Comparison of ENCODE assay signal across 8 mouse cellular contexts in genomic region chr4:59546285-59547071, GRCm38 (mm10). TPM values are rescaled to one million over a fixed set of nuclear protein-coding genes. Genes with fewer than 3 reads are reported as not detected.
DNase-seq lines count a peak whose midpoint lies in the region; ATAC-seq lines count a peak whose summit lies in the region.

No protein-coding gene starts in this region.

- DNase-seq in hindbrain, embryonic 11.5 days (ENCODE audit: low spot score), result no peak
- DNase-seq in 3T3-L1 (ENCODE audit: low read depth, low spot score), result peak; percentile 9
- DNase-seq in adrenal gland, postnatal 14 days, result no peak
- no peak for DNase-seq in frontal cortex, postnatal 25 days (ENCODE audit: low spot score in 2 of 2)
- DNase-seq in left cerebral cortex, postnatal 14 days (ENCODE audit: low spot score in 2 of 2), result no peak

- H3K4me2 ChIP-seq in hindbrain, embryonic 12.5 days (replicated peaks), result 0 out of 2 replicates have a peak overlapping the region, but pooled peaks have one; percentile 68
- no peak overlapping the region for H3K4me2 ChIP-seq in hindbrain, embryonic 11.5 days (replicated peaks; ENCODE audit: low read depth, low read length)
- peak overlapping the region; percentile 83 for H3K4me2 ChIP-seq in liver, embryonic 12.5 days

- peaks cover 7% of the 10 kb centered on the region; the same call in 1 of the 2 replicates for H3K4me1 ChIP-seq in hindbrain, embryonic 12.5 days
- no peaks in the 10 kb centered on the region for H3K4me1 ChIP-seq in hindbrain, embryonic 11.5 days (replicated peaks; ENCODE audit: control insufficient read depth, insufficient read depth, low read length)
- peaks cover 61% of the 10 kb centered on the region for H3K4me1 ChIP-seq in liver, embryonic 12.5 days

- no peaks in the 10 kb centered on the region for H3K9me3 ChIP-seq in hindbrain, embryonic 12.5 days (replicated peaks)
- no peaks in the 10 kb centered on the region for H3K9me3 ChIP-seq in hindbrain, embryonic 11.5 days (ENCODE audit: control insufficient read depth, low read length)
- no peaks in the 10 kb centered on the region for H3K9me3 ChIP-seq in liver, embryonic 12.5 days (replicated peaks)

- no peak for ATAC-seq in hindbrain, embryonic 12.5 days (ENCODE audit: low FRiP score)
- ATAC-seq in hindbrain, embryonic 11.5 days (ENCODE audit: low FRiP score), result no peak
- peak; percentile 44 for ATAC-seq in activated CD4-positive, CD25-positive, alpha-beta regulatory T cell, adult 4 months
- no peak for ATAC-seq in liver, embryonic 12.5 days

- H3K36me3 ChIP-seq in hindbrain, embryonic 12.5 days, result no peaks in the 10 kb centered on the region
- H3K36me3 ChIP-seq in hindbrain, embryonic 11.5 days (ENCODE audit: control insufficient read depth, insufficient read depth, low read length), result no peaks in the 10 kb centered on the region
- no peaks in the 10 kb centered on the region for H3K36me3 ChIP-seq in liver, embryonic 12.5 days

- intact Hi-C loops in left cerebral cortex, postnatal 14 days (cut with DNase I), result loop anchor here (10.0 kb wide), 1 partner anchor 362 kb away; the partner anchor contains the start of gene Ugcg

- no peak overlapping the region for H3K4me3 ChIP-seq in hindbrain, embryonic 12.5 days
- H3K4me3 ChIP-seq in hindbrain, embryonic 11.5 days (ENCODE audit: low read depth, low read length), result no peak overlapping the region
- peak overlapping the region; percentile 95 for H3K4me3 ChIP-seq in liver, embryonic 12.5 days

- H3K9ac ChIP-seq in hindbrain, embryonic 12.5 days, result no peak overlapping the region
- H3K9ac ChIP-seq in hindbrain, embryonic 11.5 days (ENCODE audit: low read depth, low read length), result no peak overlapping the region
- peak overlapping the region; percentile 100 for H3K9ac ChIP-seq in liver, embryonic 12.5 days

- H3K27me3 ChIP-seq in hindbrain, embryonic 12.5 days, result no peaks in the 10 kb centered on the region
- H3K27me3 ChIP-seq in hindbrain, embryonic 11.5 days (ENCODE audit: control insufficient read depth, insufficient read depth, low read length), result no peaks in the 10 kb centered on the region
- H3K27me3 ChIP-seq in liver, embryonic 12.5 days (replicated peaks), result no peaks in the 10 kb centered on the region

- WGBS in hindbrain, embryonic 12.5 days, result 68% methylated on average over 7 of the region's 7 CpGs
- 73% methylated on average over 7 of the region's 7 CpGs for WGBS in hindbrain, embryonic 11.5 days
- 36% methylated on average over 7 of the region's 7 CpGs for WGBS in liver, embryonic 12.5 days (ENCODE audit: insufficient replicate concordance)

- no peak overlapping the region for H3K27ac ChIP-seq in hindbrain, embryonic 12.5 days
- no peak overlapping the region for H3K27ac ChIP-seq in hindbrain, embryonic 11.5 days (ENCODE audit: low read depth, low read length)
- H3K27ac ChIP-seq in liver, embryonic 12.5 days, result peak overlapping the region; percentile 100

RNA-seq across cellular contexts. Expression of gene Ptbp3, which starts 2.7 kb away (rescaled TPM):
- polyA plus RNA-seq in hindbrain, embryonic 12.5 days (2016; fragmentation: Nextera tagmentation; extraction: Ambion mirVana), result 37.5 and 43.0 TPM in 2 replicates
- polyA plus RNA-seq in hindbrain, embryonic 11.5 days (2014; fragmentation: Nextera tagmentation; extraction: Ambion mirVana), result 39.7 and 40.2 TPM in 2 replicates
- polyA plus RNA-seq in activated CD4-positive, CD25-positive, alpha-beta regulatory T cell, adult 4 months (2017; shearing (Covaris generic)), result 100 to 1,000 TPM in 1 of 2 experiments, 10 to 100 TPM in 1; 93.8 to 108 TPM
- polyA plus RNA-seq in liver, embryonic 12.5 days (2016; fragmentation: Nextera tagmentation; extraction: Ambion mirVana), result 60.2 and 62.6 TPM in 2 replicates
- 121 and 137 TPM in 2 replicates for total RNA-seq in adrenal gland, postnatal 14 days (2021)
- total RNA-seq in left cerebral cortex, postnatal 14 days (2021), result 10 to 100 TPM; 24.9 to 29.7 TPM

RNA-seq across cellular contexts. Expression of gene Hsdl2, which starts 34.9 kb away (rescaled TPM):
- polyA plus RNA-seq in hindbrain, embryonic 12.5 days (2016; fragmentation: Nextera tagmentation; extraction: Ambion mirVana), result 37.8 and 41.8 TPM in 2 replicates
- polyA plus RNA-seq in hindbrain, embryonic 11.5 days (2014; fragmentation: Nextera tagmentation; extraction: Ambion mirVana), result 39.4 and 42.0 TPM in 2 replicates
- 10 to 100 TPM; 32.6 to 42.3 TPM for polyA plus RNA-seq in activated CD4-positive, CD25-positive, alpha-beta regulatory T cell, adult 4 months (2017; shearing (Covaris generic))
- polyA plus RNA-seq in liver, embryonic 12.5 days (2016; fragmentation: Nextera tagmentation; extraction: Ambion mirVana), result 18.8 TPM in 2 replicates
- 135 and 145 TPM in 2 replicates for total RNA-seq in adrenal gland, postnatal 14 days (2021)
- total RNA-seq in left cerebral cortex, postnatal 14 days (2021), result 10 to 100 TPM; 22.8 to 24.6 TPM
